Mouse (Mus musculus) mouse trophoblast stem cell (cell line): ENCODE results near the gene Thap12.

Experiments used
- in situ Hi-C, 2 experiments: fragments of 300-500 bp; cut with MseI, MboI; formaldehyde crosslinking; loops; 2 replicates in 1 of 2; 3 replicates in 1 of 2; pipeline ENCODE4 v1.15.1; 2025

The Thap12 gene

GRCm38 (mm10) chr7:98702283-98703240 is at the start of gene Thap12:
Gene Thap12, plus strand, starts transcription at chr7:98703103.
- in situ Hi-C loops: no loop called here

GRCm38 (mm10) chr7:98655681-98656530 is 47.0 kb upstream of the Thap12 start:
- in situ Hi-C loops: no loop called here

GRCm38 (mm10) chr7:98656531-98657221 is 46.2 kb upstream of the Thap12 start, which contains the start of gene Emsy:
Gene Emsy, minus strand, starts transcription at chr7:98656783.
- in situ Hi-C loops: no loop called here

- in situ Hi-C loops: no loop called here
Measured at GRCm38 (mm10) chr7:98665166-98665565, 37.7 kb upstream of the Thap12 start.

GRCm38 (mm10) chr7:98665726-98666125 is 37.2 kb upstream of the Thap12 start:
- in situ Hi-C loops: no loop called here

- in situ Hi-C loops: no loop called here
Measured at GRCm38 (mm10) chr7:98667956-98668746, 34.8 kb upstream of the Thap12 start.

- in situ Hi-C loops: no loop called here
Measured at GRCm38 (mm10) chr7:98670831-98671230, 32.1 kb upstream of the Thap12 start.

DNA sequence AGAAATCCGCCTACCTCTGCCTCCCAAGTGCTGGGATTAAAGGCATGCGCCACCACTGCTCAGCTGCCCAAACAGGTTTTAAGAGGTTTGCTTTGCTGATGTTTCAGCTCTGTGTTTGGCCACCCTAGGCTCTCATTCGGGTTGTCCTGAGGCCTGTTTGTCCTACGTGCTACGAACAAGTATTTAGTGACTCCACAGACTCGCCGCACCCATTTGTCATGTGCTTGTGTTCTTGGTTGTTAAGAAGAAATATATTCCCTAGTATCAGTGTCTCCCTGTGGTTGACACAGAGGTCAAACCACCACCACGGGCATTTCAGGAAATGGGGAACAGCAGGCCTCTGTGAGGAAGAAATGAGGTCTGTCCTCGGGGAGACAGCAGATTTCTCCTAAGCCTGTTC is 31.5 kb upstream of the Thap12 start:
- in situ Hi-C loops: no loop called here

GRCm38 (mm10) chr7:98672241-98672955 is 30.5 kb upstream of the Thap12 start:
- in situ Hi-C loops: no loop called here

DNA sequence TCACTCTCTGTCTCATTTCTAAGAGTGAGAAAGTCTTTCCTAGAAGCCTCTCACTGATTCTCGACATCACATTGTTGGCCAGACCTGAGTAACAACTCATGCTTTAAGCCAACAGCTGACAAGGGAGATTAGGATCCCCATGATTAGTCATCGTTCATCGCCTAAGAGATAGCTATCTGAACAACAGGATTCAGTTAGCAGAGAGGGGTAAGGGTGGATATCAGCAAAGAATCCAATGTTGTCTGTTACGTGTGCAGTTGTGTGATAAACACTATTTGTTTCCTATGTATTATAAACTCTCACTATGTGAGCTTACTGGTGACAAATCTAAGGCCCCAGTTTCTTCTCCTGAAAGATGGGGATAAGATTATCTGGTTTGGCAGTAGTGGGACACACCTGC is 28.6 kb upstream of the Thap12 start:
- in situ Hi-C loops: no loop called here

GRCm38 (mm10) chr7:98677511-98677910 is 25.4 kb upstream of the Thap12 start:
- in situ Hi-C loops: no loop called here

GRCm38 (mm10) chr7:98678441-98678840 is 24.5 kb upstream of the Thap12 start:
- in situ Hi-C loops: no loop called here

DNA sequence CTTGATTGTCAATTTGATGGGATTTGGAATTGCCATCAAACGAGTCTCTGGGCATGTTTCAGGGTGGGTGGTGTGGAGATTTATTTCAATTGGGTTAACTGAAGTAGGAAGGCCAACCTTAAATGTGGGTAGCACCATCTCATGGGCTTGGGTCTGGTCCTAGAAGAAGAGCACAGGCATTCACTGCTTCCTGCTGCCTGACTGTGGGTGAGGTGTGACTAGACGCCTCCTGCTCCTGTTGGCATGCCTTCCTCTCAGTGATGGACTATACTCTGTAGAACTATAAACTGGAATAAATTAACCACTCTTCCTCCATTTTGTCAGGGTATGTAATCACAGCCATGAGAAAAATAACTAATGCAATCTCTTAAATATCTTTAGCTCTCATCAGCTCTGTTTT is 22.2 kb upstream of the Thap12 start:
- in situ Hi-C loops: no loop called here

- in situ Hi-C loops: no loop called here
Measured at GRCm38 (mm10) chr7:98682821-98683220, 20.1 kb upstream of the Thap12 start.

- in situ Hi-C loops: no loop called here
Measured at GRCm38 (mm10) chr7:98685895-98686294, 17.0 kb upstream of the Thap12 start.

- in situ Hi-C loops: loop anchor here in 1 of 2 experiments (10.0 kb wide), 1 partner anchor 205 kb away; the partner anchor contains the start of gene Lrrc32
Measured at GRCm38 (mm10) chr7:98690126-98690525, 12.8 kb upstream of the Thap12 start.

- in situ Hi-C loops: loop anchor here in 1 of 2 experiments (10.0 kb wide), 1 partner anchor 206 kb away; the partner anchor contains the start of gene Lrrc32
Measured at GRCm38 (mm10) chr7:98690831-98691230, 12.1 kb upstream of the Thap12 start.

DNA sequence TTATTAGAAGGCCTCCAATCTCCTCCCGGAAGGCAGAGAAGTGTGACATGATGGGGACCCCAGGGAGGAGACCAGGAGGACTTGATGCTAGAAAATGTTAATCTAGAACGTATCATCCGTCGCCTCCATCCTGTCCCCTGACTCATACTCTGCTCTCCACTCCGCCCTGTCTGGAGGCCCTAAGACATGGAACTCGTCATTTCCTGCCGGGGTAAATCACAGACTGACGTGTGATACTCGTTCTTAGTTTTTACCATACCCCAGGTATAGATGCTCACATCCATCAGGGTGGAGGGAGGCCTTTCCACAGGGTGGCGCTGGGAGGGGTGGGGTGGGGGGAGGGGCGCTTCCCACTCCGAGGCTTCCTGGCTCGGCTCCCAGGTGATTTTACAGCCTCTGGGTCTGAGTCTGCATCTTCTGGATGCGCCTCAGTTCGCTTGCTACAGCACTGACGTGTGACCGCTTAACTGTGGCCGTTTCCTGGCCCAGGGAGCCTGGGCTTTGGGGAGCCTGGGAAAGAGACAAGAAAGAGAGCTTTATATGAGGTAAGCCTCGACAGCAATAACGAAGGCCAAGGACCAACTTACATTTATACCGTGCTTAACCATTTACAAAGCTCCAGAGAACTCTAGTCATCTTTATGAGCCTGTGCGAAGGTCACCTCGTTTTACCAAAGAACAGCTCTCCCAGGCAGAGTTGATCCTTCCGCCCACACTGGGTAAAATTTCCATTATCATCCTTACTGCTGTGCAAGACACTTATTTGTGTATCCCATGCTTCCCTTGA is 9.9 kb upstream of the Thap12 start:
- in situ Hi-C loops: loop anchor here in 1 of 2 experiments (10.0 kb wide), 1 partner anchor 208 kb away; the partner anchor contains the start of gene Lrrc32

GRCm38 (mm10) chr7:98694046-98694445 is 8.9 kb upstream of the Thap12 start:
- in situ Hi-C loops: loop anchor here in 1 of 2 experiments (10.0 kb wide), 1 partner anchor 209 kb away; the partner anchor contains the start of gene Lrrc32
